Mouse (Mus musculus) liver, embryonic 15.5 days (tissue): ENCODE data around the gene Uck2. TPM values are rescaled to one million over a fixed set of nuclear protein-coding genes. Genes with fewer than 3 reads are reported as not detected.

Source experiments
- ATAC-seq: fragments of 200-750 bp; cut with Nextera tagmentation; 2 replicates; pipeline ENCODE4 v1.8.0; 2017; ENCODE audit warnings: moderate number of reproducible peaks, mild to moderate bottlenecking, moderate library complexity; ENCODE audit not compliant: insufficient read depth
- H3K27ac ChIP-seq: fragments of 300-500 bp; sonication (generic); replicated peaks from 2 replicates; pipeline ENCODE4 v1.5.1; 2015; ENCODE audit warnings: mild to moderate bottlenecking, inconsistent platforms
- H3K27me3 ChIP-seq: fragments of 300-500 bp; sonication (generic); 2 replicates; pipeline ENCODE4 v1.6.1; 2015; ENCODE audit warnings: mild to moderate bottlenecking, inconsistent platforms
- H3K36me3 ChIP-seq: fragments of 300-500 bp; sonication (generic); replicated peaks from 2 replicates; pipeline ENCODE4 v1.6.1; 2015; ENCODE audit warnings: moderate library complexity, mild to moderate bottlenecking, inconsistent platforms
- H3K4me1 ChIP-seq: fragments of 300-500 bp; sonication (generic); replicated peaks from 2 replicates; pipeline ENCODE4 v1.6.1; 2015; ENCODE audit warnings: inconsistent platforms
- H3K4me2 ChIP-seq: fragments of 300-500 bp; sonication (generic); 2 replicates; pipeline ENCODE4 v1.6.1; 2015; ENCODE audit warnings: moderate library complexity, mild to moderate bottlenecking, inconsistent platforms
- H3K4me3 ChIP-seq: fragments of 300-500 bp; sonication (generic); replicated peaks from 2 replicates; pipeline ENCODE4 v1.5.1; 2015; ENCODE audit warnings: mild to moderate bottlenecking, inconsistent platforms
- H3K9ac ChIP-seq: fragments of 300-500 bp; sonication (generic); 2 replicates; pipeline ENCODE4 v1.6.1; 2015; ENCODE audit warnings: moderate library complexity, mild to moderate bottlenecking, inconsistent platforms
- H3K9me3 ChIP-seq: fragments of 300-500 bp; sonication (generic); replicated peaks from 2 replicates; pipeline ENCODE4 v1.6.1; 2016; ENCODE audit warnings: inconsistent platforms
- WGBS: fragments of 180-500 bp; shearing (Covaris S2); methylation state at CpG from one replicate; pipeline ENCODE4 v1.1.7; 2015; ENCODE audit warnings: mixed read lengths; ENCODE audit not compliant: insufficient replicate concordance; 5-methylcytosine and 5-hydroxymethylcytosine counted together
- microRNA-seq: library from miRNA; unstranded; fragments of <30 nt; microRNA quantifications from one replicate; pipeline ENCODE4, GENCODE M21; 2016
- polyA plus RNA-seq: library from polyadenylated mRNA; unstranded; fragments of >200 nt; fragmentation: Nextera tagmentation; extraction: Ambion mirVana; gene quantifications from 2 replicates; pipeline ENCODE4 v1.2.1, GENCODE M21; 2015

Gene Uck2
- polyA plus RNA-seq, 1 experiment from 2014 or later: 36.0 TPM

DNA sequence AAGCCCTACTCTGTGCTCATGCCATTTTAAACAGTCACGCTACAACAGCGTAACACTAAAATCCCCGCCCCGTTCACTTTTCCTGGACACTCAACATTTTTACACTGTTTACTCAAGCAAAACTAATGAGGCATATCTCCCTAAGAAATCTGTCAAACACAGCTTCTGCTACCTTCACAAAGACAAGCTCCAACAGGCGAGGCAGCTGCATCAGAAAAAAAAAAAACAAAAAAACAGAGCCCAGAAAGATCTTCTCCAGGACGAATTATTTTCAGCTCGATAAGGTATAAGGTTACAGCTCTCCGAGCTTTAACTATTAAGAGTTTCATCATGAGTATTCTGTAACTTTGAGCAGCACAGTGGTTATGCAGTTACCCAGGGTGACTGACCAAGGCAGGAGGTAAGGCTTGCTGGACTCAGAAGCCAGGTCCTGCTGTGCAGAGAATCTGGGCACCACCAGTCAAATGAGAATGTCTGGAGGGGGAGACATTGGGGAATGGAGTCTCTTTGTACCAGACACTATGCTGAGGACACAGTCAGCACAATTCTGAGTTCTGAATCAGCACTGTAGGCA lies 79.9 kb downstream of the Uck2 start:
- no peak for ATAC-seq
- H3K36me3 ChIP-seq: no peaks in the 10 kb centered on the region
- no peaks in the 10 kb centered on the region for H3K4me1 ChIP-seq
- 70% methylated on average over 8 of the region's 8 CpGs for WGBS
- H3K4me3 ChIP-seq: no peak overlapping the region
- H3K27me3 ChIP-seq: no peaks in the 10 kb centered on the region
- H3K9me3 ChIP-seq: no peaks in the 10 kb centered on the region
- H3K27ac ChIP-seq: no peak overlapping the region
- no peak overlapping the region for H3K9ac ChIP-seq
- no peak overlapping the region for H3K4me2 ChIP-seq

- ATAC-seq: no peak
- WGBS: 47% methylated on average over 1 of the region's 1 CpGs
- Histone ChIP-seq H3K36me3 (no peaks in the 10 kb centered on the region), H3K27me3 (no peaks in the 10 kb centered on the region), H3K4me2 (no peak overlapping the region), H3K4me3 (no peak overlapping the region), H3K27ac (no peak overlapping the region), H3K4me1 (no peaks in the 10 kb centered on the region), H3K9ac (no peak overlapping the region), H3K9me3 (no peaks in the 10 kb centered on the region)
These were observed 80.7 kb downstream of the Uck2 start for GRCm38 (mm10) chr1:167204421-167204820.

- no peak overlapping the region for H3K4me2 ChIP-seq
- no peak overlapping the region for H3K4me3 ChIP-seq
- no peak overlapping the region for H3K9ac ChIP-seq
- no peaks in the 10 kb centered on the region for H3K4me1 ChIP-seq
- H3K9me3 ChIP-seq: no peaks in the 10 kb centered on the region
- 60% methylated on average over 8 of the region's 8 CpGs for WGBS
- H3K27ac ChIP-seq: no peak overlapping the region
- no peak for ATAC-seq
- no peaks in the 10 kb centered on the region for H3K27me3 ChIP-seq
- no peaks in the 10 kb centered on the region for H3K36me3 ChIP-seq
These were observed 90.4 kb downstream of the Uck2 start for GRCm38 (mm10) chr1:167194766-167195165.

DNA sequence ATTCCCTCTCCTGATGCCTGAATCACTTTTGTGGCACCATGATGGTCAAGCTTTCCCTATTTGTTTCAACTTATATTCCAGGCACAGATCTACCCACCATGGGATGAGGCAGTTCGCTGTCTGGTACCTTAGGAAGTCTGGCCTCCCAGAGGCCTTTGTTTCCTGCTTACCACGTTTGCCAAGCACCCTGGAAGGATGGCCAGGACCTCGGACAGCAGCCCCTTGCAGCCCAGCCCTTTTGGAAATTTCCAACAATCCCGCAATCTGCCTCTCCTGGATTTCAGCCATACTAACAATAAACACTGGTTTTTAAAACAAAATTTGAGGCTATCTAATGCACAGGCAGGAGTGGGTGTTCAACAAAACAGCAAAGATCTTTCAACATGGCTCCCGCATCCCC lies 97.3 kb downstream of the Uck2 start:
- ATAC-seq: no peak
- WGBS: 27% methylated on average over 5 of the region's 5 CpGs
- no peaks in the 10 kb centered on the region for H3K36me3 ChIP-seq
- no peaks in the 10 kb centered on the region for H3K9me3 ChIP-seq
- no peaks in the 10 kb centered on the region for H3K4me1 ChIP-seq
- H3K9ac ChIP-seq: no peak overlapping the region
- no peaks in the 10 kb centered on the region for H3K27me3 ChIP-seq
- no peak overlapping the region for H3K4me2 ChIP-seq
- H3K27ac ChIP-seq: no peak overlapping the region
- H3K4me3 ChIP-seq: no peak overlapping the region

- no peaks in the 10 kb centered on the region for H3K36me3 ChIP-seq
- 34% methylated on average over 9 of the region's 9 CpGs for WGBS
- no peak for ATAC-seq
- H3K4me3 ChIP-seq: no peak overlapping the region
- no peaks in the 10 kb centered on the region for H3K9me3 ChIP-seq
- H3K4me2 ChIP-seq: no peak overlapping the region
- H3K9ac ChIP-seq: no peak overlapping the region
- H3K27me3 ChIP-seq: no peaks in the 10 kb centered on the region
- H3K4me1 ChIP-seq: no peaks in the 10 kb centered on the region
- H3K27ac ChIP-seq: no peak overlapping the region
These were observed 103.1 kb downstream of the Uck2 start for GRCm38 (mm10) chr1:167181919-167182616.

Small RNA genes lying within 50 kb of the gene (microRNA-seq; reads per million reads assigned to microRNA genes)
- not detected for gene Mir6347

Other genes with a start within 250 kb of the Uck2 start
- 55.0 and 55.3 TPM in 2 replicates for gene Tmco1, start 23.1 kb upstream of the Uck2 start, polyA plus RNA-seq
- gene Aldh9a1, start 64.7 kb upstream of the Uck2 start, polyA plus RNA-seq: 72.7 and 75.1 TPM in 2 replicates
- 392 and 404 TPM in 2 replicates for gene Mgst3, start 108.5 kb upstream of the Uck2 start, polyA plus RNA-seq
- not detected in 2 replicates for gene Lrrc52, start 181.5 kb upstream of the Uck2 start, polyA plus RNA-seq